9 mouse cellular contexts compared by ENCODE assay signal in genomic region chr1:97863140-97863539, GRCm38 (mm10).
DNase-seq lines count a peak whose midpoint lies in the region; ATAC-seq lines count a peak whose summit lies in the region.
"Had no signal": no experiment of that assay in that cellular context is flagged by ENCODE, and none has a peak within 500 bp of the region (broad histone marks: within the 10 kb centered on the region; RNA-seq: fewer than 3 reads in every experiment).

No protein-coding gene starts in this region.

- peak overlapping the region; percentile 77 for H3K27ac ChIP-seq in forebrain, embryonic 16.5 days (ENCODE audit: low read length)
- H3K27ac ChIP-seq in midbrain, embryonic 15.5 days: peak overlapping the region; percentile 74
- no peak overlapping the region for H3K27ac ChIP-seq in kidney, embryonic 15.5 days
- H3K27ac ChIP-seq: liver, embryonic 15.5 days had no signal

- H3K4me1 ChIP-seq in forebrain, embryonic 16.5 days (replicated peaks; ENCODE audit: control insufficient read depth, insufficient read depth, low read length): peaks cover 17% of the 10 kb centered on the region
- H3K4me1 ChIP-seq in midbrain, embryonic 15.5 days: peaks cover 10% of the 10 kb centered on the region
- no peaks in the 10 kb centered on the region for H3K4me1 ChIP-seq in kidney, embryonic 15.5 days
- H3K4me1 ChIP-seq: liver, embryonic 15.5 days had no signal

- no peak overlapping the region for H3K4me3 ChIP-seq in forebrain, embryonic 16.5 days (replicated peaks; ENCODE audit: low read length)
- H3K4me3 ChIP-seq in midbrain, embryonic 15.5 days: no peak overlapping the region
- H3K4me3 ChIP-seq in kidney, embryonic 15.5 days (replicated peaks): no peak overlapping the region
- H3K4me3 ChIP-seq: liver, embryonic 15.5 days had no signal

- H3K9me3 ChIP-seq in forebrain, embryonic 16.5 days (ENCODE audit: control insufficient read depth, low read length): no peaks in the 10 kb centered on the region
- H3K9me3 ChIP-seq in midbrain, embryonic 15.5 days: no peaks in the 10 kb centered on the region
- H3K9me3 ChIP-seq in kidney, embryonic 15.5 days (replicated peaks): no peaks in the 10 kb centered on the region
- H3K9me3 ChIP-seq: liver, embryonic 15.5 days had no signal

- ATAC-seq in forebrain, embryonic 16.5 days: peak; percentile 94
- ATAC-seq in midbrain, embryonic 15.5 days (replicated peaks): peak; percentile 90
- no peak for ATAC-seq in kidney, embryonic 15.5 days (replicated peaks; ENCODE audit: low FRiP score)
- ATAC-seq in megakaryocyte, adult 5-6 weeks (ENCODE audit: poor library complexity, severe bottlenecking): no peak

- 0 out of 2 replicates have a peak, but pooled peaks cover 2% of the 10 kb centered on the region for H3K36me3 ChIP-seq in forebrain, embryonic 16.5 days (ENCODE audit: control insufficient read depth, insufficient read depth)
- H3K36me3 ChIP-seq in midbrain, embryonic 15.5 days (replicated peaks): no peaks in the 10 kb centered on the region
- no peaks in the 10 kb centered on the region for H3K36me3 ChIP-seq in kidney, embryonic 15.5 days
- H3K36me3 ChIP-seq: liver, embryonic 15.5 days had no signal

- H3K27me3 ChIP-seq in forebrain, embryonic 16.5 days (replicated peaks; ENCODE audit: control insufficient read depth, insufficient read depth, low read length): no peaks in the 10 kb centered on the region
- H3K27me3 ChIP-seq in midbrain, embryonic 15.5 days (replicated peaks): no peaks in the 10 kb centered on the region
- no peaks in the 10 kb centered on the region for H3K27me3 ChIP-seq in kidney, embryonic 15.5 days
- H3K27me3 ChIP-seq: liver, embryonic 15.5 days had no signal

- 7% methylated on average over 9 of the region's 9 CpGs for WGBS in forebrain, embryonic 16.5 days
- 12% methylated on average over 9 of the region's 9 CpGs for WGBS in midbrain, embryonic 15.5 days
- WGBS in kidney, embryonic 15.5 days: 72% methylated on average over 9 of the region's 9 CpGs

- peak overlapping the region; percentile 22; the same call in 1 of the 2 replicates for H3K4me2 ChIP-seq in forebrain, embryonic 16.5 days (ENCODE audit: low read length)
- peak overlapping the region; percentile 20 for H3K4me2 ChIP-seq in midbrain, embryonic 15.5 days
- H3K4me2 ChIP-seq in kidney, embryonic 15.5 days: no peak overlapping the region
- H3K4me2 ChIP-seq: liver, embryonic 15.5 days had no signal

- peak; percentile 88 for DNase-seq in brain, adult 2 months (ENCODE audit: low read depth, low spot score)
- peak; percentile 89 for DNase-seq in layer of hippocampus, adult 9-10 months (ENCODE audit: low spot score)
- no peak for DNase-seq in urinary bladder, postnatal 10 days (ENCODE audit: low spot score)
- no peak for DNase-seq in ovary, postnatal 36 days (ENCODE audit: low spot score)

- no peak overlapping the region for H3K9ac ChIP-seq in forebrain, embryonic 16.5 days (replicated peaks; ENCODE audit: low read depth, low read length)
- H3K9ac ChIP-seq in midbrain, embryonic 15.5 days: no peak overlapping the region
- H3K9ac ChIP-seq in kidney, embryonic 15.5 days: no peak overlapping the region
- H3K9ac ChIP-seq: liver, embryonic 15.5 days had no signal

Comparison
In these comparisons a context has a peak if more than half of its experiments do, and no peak if none do; other contexts are left out.
1. DNase-seq: peak in brain, adult 2 months (single experiment) and layer of hippocampus, adult 9-10 months (single experiment); none in urinary bladder, postnatal 10 days (single experiment) and ovary, postnatal 36 days (single experiment).
2. ATAC-seq: peak in forebrain, embryonic 16.5 days (single experiment) and midbrain, embryonic 15.5 days (single experiment); none in kidney, embryonic 15.5 days (single experiment) and megakaryocyte, adult 5-6 weeks (single experiment).